Mouse (Mus musculus) kidney, adult 9 months (tissue): Measurements from ENCODE around the gene Git2.

Experiments used
- DNase-seq: peaks from one replicate; pipeline ENCODE4 v3.0.0; 2022

Gene Git2

DNA sequence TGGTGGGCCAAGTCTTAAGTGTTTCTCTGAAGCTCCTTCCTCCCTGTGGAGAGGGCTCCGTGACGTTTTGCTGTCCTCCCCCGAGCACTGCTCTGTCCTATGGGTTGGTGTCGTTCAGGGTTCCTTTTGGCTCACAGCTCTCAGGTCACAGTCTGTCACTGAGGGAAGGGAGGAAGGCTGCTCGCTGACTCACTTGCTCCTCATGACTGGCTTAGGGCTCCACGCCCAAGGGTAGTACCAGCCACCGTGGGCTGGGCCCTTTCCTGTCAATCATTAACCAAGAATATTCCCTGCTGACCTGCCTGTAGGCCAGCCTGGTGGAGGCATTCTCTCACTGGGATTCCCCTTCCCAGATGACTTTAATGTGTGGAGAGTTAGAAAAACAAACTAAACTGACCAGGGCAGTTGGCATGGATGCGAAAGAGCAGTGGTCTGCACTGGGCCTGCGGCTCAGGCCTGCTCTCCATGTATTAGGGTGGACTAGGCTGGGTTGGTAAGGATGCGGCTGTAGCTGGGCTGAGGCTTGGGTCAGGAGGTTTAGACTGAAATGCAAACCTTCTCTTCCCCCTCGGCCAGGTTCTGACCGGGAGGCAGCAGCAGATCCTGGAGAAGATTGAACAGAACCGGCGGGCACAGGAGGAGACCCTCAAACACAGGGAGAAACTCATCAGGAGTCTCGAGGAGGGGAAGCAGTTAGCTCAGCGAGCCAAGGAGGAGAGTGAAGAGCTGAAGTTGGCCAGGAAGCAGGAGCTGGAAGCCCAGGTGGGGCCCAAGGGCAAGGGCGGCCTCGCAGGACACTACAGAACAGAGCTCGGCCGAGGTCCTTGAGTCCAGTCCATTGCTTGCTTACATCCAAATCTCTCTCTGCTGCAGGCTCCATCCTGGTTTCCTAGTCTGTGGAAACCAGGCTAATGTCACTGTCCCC lies 56.1 kb downstream of the Git2 start:
- DNase-seq = peak; percentile 91

DNA sequence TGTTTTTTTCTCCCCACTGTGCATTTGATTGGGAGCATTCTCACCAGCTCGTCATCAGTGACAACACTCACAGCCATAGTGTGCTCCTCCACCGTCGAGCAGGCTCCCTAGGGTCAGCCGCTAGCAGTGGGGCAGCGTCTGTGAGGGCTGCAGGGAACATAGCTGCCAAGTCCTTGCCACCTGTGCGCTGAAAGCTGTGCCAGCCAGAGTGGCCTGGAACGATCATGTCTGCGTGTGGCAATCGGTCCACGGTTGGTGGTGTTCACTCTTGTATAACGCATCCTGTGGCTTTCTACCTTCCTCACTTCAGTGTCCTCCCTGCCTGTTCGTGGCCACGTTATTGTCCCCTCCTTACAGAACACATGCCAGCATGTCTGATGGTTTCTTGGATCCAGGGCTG lies 56.8 kb downstream of the Git2 start:
- DNase-seq = no peak

DNA sequence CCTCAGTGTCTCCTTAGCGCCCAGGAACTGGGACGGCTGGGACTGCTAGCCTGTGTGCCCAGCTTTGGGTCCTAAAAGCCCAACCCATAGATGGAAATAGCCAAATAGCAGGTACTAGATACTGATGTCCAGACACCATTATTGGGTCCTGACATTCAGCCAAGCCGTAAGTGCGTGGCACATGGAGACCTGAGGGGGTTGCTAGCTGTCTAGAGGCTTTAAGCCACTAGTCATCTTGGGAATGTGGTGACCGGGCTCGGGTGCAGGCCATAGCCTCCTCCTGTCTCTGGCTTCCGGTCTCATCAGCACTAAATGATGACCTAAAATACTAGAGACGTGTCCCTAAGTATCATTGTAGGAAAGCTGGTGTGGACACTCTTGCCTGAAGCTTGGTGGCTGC lies 57.4 kb downstream of the Git2 start:
- no peak for DNase-seq

DNA sequence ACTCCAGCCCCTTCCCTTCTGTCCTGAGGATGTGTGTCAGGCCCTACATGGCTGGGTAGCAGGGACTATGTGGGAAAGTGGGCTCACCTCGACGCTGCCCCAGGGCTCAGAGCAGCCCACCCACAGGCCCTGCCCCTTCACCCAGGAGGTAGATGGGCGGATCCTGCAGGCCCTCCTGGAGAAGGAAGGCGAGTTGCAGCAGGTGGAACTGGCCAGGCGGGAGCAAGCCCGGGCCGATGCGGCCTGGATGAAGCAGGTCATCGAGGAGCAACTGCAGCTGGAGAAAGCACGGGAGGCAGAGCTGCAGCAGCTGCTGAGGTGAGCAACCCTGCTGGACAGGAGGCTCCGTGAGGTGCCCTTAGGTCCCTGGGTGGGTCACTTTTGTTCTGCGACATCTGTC lies 58.0 kb downstream of the Git2 start:
- DNase-seq = no peak

DNA sequence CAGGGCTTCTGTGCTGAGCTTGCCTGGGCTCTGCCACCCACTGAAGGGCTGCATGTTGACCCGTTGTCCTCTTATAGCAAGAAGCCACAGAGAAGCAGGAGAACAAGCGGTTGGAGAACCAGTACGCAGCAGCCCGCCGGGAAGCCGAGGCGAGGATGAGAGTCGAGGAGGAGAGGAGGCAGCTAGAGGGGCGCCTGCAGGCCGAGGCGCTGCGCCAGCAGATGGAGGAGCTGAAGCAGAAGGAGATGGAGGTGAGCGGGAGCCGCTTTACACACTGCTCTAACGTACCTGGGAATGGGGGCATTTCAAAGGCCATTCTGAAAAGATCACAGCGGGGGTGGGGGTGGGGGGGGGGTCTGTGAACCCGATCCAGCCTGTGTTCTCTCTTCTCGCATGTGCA lies 60.8 kb downstream of the Git2 start:
- DNase-seq = no peak

DNA sequence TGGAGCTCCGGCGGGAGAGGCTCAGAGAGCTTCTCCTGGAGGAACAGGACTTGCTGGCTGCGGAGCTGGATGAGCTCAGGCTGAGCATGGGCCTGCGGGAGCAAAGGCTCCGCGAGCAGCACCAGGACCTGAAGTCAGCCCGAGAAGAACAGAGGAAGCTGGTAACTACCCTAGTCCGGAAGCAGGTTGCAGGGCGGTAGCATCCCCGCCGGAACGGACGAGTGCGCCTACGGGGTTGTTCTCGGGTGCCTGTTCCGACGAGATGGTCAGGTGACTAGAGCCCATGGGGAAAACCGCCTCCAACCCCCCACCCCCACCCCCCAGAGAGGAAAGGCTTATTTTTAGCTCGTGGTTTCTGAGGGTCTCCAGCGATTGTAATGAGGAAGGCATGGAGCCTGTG lies 66.0 kb downstream of the Git2 start:
- DNase-seq = no peak

DNA sequence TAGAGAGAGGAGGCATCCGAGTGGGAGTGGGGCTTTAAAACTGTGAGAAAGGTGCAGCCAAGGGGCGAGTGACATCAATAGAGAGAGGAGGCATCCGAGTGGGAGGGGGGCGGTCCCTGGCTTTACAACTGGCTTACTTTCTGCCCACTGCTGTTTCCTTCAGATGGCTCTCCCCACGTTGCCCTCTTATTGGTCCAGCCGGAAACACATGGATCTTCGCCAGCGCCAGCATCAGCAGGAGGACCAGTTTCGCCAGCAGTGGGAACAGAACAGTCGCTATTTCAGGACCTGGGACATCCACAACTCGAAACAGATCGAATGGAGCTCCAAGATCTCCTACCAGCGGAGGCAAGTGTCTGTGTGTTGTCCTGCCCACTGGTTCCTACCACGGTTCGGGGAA lies 66.8 kb downstream of the Git2 start:
- DNase-seq = no peak

DNA sequence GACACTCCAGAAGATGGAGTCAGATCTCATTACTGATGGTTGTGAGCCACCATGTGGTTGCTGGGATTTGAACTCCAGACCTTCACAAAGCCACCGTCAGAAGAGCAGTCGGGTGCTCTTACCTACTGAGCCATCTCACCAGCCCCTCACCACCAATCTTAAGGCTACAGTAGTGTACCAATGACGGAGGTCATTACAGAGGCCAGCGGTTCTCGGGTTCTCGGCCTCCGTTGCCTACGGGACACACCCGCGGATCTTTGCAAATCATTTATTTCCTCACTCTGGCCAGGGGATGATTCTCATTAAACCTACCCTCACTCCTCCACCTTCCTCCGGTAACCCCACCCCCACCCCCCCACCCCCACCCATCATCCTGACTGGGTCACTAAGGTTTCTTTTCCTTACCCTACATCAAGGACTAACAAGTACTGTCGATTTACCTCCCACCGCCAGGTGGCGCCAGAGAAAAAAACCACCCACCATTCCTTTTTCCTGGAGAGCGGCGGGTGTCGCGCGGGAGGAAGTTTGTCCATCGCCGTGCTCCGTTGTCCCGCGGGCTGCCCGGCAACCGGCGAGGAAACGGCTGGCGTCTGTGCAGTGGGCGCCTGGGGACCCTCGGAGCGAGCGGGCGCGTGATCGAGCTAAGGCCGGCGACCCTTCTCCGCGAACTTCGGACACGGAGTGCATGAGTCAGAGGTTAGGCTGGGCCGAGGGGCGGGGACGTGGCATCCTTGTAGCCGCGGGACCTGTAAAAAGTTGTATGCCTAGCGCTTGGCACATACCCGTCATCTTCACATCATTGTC lies 67.8 kb downstream of the Git2 start, which contains the start of gene Tchp:
TSS of gene Tchp (plus strand) at position 496 of the 804 bp plus-strand sequence.
- peak; percentile 94 for DNase-seq

DNA sequence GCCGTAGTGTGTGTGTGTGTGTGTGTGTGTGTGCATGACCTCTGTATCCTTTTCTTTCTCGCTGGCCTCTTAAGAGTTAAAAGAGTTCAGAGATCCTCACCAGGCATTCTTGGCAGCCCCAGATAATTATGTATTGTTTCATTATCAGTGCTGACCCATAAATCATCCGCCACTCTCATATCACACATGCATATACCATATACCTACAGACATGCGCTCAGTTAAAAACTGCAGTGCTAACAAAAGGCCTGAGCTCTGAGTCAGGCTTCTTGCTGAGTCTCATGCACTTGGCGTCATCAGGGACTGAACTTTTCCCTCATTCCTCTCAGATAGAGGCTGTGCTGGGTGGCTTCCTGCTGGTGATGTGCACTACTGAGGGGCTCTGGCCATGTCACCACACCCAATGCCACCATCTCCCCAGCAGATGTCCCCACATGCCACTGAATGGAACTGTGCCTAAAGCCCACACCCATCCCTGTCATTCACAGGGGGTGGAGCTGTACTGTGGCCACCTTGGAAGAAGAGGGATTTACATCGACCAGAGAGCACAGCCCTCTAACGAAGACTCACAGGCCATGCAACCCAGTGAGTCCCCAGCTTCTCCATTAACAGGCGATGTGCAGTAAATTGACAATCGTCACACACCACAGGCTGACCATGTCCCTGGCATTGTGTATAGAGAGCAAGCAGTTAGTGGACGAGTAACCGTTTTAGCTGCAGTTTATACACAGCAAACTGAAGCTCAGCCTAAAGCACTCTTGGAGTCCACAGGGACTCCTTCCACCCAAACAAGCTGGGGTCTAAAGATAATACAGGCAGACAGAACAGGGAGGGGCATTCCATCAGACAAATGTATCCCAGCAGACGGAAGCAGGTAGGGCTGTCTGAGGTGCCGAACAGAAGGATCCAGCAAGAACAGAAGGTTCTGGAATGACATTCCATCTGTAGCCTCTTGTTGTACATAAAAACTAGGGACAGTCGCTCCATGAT lies 72.6 kb downstream of the Git2 start:
- DNase-seq = no peak

DNA sequence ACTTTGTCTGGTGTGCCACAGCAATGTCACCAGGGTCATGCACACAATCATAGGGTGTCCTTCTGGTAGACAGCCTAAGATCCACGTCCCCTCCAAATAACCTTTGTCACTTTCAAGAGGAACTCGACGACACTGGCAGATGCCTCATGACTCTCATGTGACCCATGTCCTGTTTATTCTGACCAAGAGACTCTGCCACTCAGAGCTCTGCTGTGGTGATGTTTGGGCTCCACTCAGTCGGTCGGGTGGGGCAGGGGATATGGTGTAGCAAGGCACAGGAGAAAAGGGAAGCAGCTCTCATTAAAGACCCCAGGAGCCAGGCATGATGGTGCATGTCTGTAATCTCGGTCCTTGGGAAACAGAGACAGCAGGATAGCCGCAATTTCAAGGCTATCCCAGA lies 76.3 kb downstream of the Git2 start:
- DNase-seq = no peak

DNA sequence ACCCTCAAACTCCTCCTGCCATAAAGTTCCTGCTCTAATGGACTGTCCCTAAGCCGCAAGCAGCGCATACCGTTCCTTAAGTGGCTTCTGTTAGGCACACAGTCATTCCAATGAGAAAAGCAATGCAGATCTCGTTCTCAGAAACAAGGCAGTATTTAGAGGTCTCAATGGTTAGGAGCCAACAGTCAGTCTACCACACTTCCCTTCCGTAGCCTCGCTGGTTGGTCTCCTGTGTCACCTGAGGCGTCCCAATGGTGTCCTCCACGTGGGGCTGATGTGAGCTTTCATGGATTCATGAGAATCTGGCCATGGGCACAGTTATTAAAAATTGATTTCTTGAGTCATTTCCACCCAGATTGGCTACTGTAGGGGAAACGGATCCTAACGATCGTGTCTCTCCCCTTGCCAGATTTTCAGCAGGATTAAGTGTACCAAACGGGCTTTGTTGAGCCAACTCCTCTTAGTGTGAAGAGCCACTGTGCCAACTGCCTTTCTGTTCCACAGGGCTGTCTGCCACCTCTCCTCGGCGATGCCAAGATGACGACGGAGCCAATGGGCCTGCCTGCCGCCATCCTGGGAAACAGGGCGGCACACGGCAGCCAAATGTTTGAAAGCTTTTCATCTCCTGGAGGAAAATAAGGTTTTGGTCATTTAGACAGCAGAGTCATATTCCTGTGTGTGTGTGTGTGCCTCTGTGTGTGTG lies 77.1 kb downstream of the Git2 start:
- DNase-seq = no peak

DNA sequence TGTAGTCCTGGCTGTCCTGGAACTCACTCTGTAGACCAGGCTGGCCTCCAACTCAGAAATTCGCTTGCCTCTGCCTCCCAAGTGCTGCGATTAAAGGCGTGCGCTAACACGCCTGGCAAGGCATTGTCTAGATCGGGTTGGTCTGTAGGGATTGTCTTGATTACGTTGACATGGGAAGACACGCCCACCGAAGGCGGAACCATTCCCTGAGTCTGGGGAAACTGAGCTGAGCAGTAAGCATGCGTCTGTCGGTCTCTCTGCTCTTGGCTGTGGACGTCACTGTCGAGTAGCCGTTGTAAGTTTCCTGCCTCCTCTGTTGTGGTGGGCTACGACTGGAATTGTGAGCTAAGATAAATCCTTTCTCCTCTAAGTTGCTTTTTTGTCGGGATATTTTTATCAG lies 78.4 kb downstream of the Git2 start:
- DNase-seq = no peak

DNA sequence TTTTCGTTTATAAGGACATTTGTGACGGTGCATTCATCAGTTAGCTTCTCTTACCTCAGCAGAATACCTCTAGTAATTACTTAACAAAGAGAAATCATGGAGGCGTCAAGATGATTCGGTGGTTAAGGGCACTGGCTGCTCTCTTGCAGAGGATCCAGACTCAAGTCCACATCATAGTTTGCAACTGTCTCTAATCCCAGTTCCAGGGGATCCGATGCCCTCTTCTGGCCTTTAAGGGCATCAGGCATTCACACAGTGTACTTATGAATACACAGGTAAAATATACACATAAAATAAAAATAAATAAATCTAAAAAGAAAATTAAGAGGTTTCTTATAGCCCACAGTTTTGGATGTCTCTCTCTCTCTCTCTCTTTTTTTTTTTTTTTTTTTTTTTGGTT lies 79.5 kb downstream of the Git2 start:
- DNase-seq = no peak

DNA sequence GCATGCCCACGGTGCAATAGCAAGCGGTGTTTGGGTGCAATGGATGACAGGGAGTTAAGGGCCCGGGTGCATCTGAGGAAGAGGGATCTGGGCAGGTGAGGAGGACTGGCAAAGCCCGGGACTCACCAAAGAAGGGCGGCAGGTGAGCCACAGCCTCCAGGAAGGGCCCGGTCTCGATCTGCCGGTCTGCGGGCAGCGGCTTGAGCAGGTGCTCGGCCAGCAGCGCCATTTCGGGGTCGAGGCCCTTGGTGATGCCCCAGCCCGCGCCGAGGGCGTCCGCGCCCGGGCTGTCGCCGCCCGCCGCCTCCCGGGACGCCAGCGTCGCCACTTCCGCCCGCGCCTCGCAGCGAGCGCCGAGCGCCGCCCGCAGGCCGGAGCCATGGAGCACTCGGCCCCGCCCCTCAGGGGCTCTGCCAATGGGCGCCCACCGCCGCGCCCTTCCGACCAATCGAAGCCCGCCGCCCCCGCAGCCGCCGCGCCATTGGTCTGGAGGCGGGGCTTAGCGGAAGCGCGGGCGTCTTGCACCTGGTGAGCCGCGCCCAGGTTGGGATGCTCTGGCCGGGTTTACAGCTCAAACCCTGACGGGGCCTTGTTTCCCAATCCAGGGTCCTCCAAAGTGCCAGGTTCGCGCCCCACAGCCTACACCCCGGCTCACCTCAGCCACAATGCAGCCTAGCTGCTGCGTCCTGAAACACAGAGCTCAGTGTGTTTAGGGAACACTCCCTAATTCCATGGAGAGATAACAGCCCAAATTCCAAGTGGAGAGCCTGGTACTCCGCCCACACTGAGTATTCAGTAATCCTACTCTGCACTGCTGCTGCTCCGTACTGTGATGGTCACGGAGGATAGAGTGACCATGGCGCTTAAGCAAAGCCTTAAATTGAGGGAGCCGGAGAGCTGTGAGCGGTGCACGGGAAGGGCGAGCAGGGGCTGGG lies 84.4 kb downstream of the Git2 start, which contains the start of gene Gltp:
TSS of gene Gltp (minus strand) at position 352 of the 935 bp plus-strand sequence.
- DNase-seq = peak; percentile 91

DNA sequence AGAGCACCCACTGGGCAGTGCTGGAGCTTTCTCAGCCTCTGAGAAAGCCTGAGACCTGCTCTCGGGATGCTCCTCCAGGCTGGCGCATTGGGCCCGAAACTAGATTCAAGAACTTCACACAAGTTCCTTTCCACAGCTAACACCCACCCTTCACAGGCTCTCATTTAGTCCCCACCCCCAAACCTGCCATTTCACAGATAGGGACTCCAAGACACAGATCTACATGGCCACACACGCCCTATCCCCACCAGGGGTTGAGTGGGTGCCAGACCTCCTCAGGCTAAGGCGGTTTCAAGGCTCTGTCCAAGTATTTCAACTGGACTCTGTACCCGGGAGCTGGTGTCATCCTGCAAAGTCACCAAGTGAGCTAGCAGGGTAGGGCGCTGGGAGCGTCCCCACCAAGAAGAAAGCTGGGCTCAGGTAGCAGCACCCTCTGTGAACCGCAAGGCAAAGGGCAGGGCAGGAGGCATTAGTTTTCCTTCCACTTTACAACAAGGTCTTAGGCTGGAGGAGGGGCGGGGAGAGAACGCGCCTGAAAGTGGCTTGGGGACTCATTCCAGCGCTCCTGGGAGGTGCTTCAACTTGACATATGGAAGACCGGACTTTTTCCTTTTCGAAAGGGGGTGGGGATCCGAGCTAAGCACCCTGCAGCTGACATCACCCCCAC lies 85.5 kb downstream of the Git2 start:
- peak; percentile 86 for DNase-seq

DNA sequence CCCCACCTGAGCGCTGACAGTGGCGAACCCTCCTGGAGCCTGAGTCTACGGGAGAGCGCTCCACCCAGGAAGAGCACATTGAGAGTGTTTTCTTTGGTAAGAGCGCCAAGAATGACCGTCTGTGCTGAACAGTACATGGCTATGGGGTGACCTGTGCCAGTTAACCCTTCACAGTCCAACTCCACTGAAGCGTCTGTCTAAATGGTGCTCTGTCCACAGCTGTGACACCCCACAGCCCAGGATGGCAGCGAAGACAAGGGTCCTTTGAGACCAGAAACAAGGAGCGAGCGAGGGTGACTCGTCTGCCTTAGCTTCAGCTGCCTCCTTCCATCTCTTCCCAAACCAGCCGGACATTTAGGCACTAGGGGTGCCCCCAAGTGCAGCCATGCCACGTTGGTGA lies 86.6 kb downstream of the Git2 start:
- DNase-seq = no peak

DNA sequence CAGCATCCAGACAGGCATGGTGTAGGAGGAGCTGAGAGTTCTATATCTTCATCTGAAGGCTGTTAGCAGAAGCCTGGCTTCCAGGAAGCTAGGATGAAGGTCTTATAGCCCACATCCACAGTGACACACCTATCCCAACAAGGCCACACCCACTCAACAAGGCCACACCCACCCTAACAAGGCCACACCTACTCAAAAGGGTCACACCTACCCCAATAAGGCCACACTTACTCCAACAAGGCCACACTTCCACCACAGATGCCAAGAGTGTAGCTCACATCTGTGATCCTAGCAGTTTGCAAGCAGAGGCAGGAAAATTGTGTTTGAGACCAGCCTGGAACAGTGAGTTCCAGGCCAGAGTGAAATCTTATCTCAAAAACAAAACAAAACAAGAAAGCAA lies 87.4 kb downstream of the Git2 start:
- DNase-seq = no peak

DNA sequence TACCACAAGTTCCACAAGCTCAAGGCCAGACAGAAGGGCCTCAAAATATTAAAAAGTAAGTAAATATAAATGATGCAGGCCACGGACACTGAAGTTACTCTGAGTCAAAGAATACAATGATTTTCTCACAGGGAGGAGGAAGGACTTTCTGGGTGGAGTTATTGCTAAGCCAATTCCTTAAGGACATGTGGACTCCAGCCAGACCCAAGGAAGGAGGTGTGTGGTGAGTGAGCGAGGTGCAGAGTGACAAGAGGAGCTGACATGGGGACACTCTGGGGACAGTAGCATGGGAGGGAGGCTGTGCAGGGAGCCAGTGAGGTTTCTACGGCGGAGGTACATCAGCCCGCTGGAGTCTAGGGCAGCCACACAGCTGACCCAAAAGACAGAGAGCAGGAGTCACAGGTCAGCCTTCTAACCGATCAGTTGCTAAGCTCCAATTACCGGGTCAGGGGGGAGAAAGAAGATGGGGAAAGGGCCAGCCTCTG lies 88.5 kb downstream of the Git2 start:
- no peak for DNase-seq

DNA sequence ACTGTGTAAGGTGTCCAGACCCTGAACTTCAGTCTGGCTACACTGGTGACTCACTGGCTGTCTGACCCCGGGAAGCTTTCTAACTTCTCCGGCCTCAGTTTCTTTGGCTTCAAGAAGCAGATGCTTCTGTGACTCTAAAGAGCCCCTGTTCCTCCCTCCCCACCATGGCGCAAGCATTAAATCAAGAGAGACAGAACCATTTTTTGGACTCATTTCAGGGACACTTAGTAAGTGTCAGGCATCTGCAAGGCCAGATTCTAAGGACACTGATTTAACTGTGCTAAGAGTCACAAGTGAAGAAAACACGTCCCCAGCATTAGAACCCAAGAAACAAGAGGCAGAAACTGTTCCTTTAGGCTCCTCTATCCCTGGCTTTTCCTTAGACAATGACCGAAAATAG lies 89.3 kb downstream of the Git2 start:
- DNase-seq = no peak

DNA sequence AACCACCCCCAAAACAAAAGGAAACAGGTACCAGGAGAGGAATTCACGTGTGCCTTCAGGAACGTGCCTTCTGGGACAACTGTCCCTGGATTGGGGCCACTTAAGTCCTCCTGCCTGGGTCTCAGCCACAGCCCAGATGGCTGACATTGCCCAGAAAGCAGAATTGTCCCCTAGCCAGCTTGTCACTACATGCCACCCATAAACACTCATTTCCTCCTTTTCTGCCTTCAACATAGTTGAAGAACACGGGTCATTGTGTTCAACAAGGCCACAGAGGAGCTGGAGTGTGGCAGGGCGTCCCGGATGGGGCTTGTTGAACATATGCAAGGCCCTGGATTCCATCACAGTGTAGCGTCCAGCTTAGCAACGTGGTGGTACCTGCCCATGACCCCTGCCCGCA lies 93.6 kb downstream of the Git2 start:
- DNase-seq = no peak
